Mouse (Mus musculus): Measurements from ENCODE around the gene Hyal2. TPM values are rescaled to one million over a fixed set of nuclear protein-coding genes. Genes with fewer than 3 reads are reported as not detected.

Gene Hyal2
- polyA plus RNA-seq, 1 experiment from 2014 or later, result 57.6 TPM

DNA sequence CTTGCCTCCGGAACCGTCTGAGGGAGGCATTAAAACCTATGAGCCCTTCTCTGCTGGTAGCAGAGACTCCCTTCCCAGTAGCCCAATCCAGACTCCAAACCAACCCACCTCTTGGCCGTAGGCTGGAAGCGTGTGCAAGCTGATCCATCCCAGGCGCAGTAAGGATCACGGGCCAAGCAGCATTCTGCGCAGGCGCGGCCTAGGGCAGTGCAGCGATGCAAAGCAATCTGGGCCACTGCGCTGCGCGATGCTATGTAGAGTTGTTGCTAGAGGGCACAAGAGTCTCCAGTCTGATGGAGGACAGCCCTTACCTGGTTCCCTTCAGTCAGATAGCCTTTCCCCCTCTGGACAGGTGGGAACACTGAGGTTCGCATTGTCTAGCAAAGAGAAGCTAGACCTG lies 32.1 kb downstream of the Hyal2 start:
- H3K4me3 ChIP-seq, result no peak overlapping the region
- peaks cover 5% of the 10 kb centered on the region for H3K36me3 ChIP-seq
- no peak overlapping the region for H3K4me2 ChIP-seq
- WGBS (ENCODE audit: insufficient replicate concordance), result 55% methylated on average over 14 of the region's 14 CpGs
- H3K27ac ChIP-seq, result no peak overlapping the region
- peaks cover 63% of the 10 kb centered on the region for H3K27me3 ChIP-seq (replicated peaks)
- no peak for ATAC-seq
- peaks cover 55% of the 10 kb centered on the region for H3K4me1 ChIP-seq
- no peaks in the 10 kb centered on the region for H3K9me3 ChIP-seq (replicated peaks)
- H3K9ac ChIP-seq, result no peak overlapping the region

DNA sequence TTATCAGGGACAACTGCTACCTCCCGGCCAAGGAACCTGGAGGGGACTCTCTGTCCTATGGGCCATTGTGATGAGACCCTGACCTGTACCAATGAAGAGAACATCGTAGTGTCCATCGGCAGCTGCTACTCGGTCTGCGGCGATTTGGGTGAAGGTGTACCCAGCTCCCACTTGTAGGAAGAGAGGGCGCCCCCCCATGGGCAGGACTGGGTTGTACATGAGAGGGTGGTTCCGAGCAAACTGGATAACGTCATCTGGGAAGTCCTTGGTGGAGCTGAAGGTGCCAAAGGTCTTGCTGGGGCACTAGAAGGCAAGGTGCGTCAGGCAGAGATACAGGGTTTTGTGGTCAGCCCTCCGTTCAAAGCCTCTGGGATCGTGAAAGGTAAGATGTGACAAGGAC lies 33.0 kb downstream of the Hyal2 start:
- Histone ChIP-seq H3K4me2 (no peak overlapping the region), H3K36me3 (no peaks in the 10 kb centered on the region; the same call in 1 of the 2 replicates), H3K4me1 (peaks cover 61% of the 10 kb centered on the region), H3K9ac (no peak overlapping the region), H3K27ac (no peak overlapping the region), H3K27me3 (replicated peaks) (peaks cover 72% of the 10 kb centered on the region), H3K9me3 (replicated peaks) (no peaks in the 10 kb centered on the region), H3K4me3 (no peak overlapping the region)
- 59% methylated on average over 12 of the region's 12 CpGs for WGBS (ENCODE audit: insufficient replicate concordance)
- no peak for ATAC-seq

DNA sequence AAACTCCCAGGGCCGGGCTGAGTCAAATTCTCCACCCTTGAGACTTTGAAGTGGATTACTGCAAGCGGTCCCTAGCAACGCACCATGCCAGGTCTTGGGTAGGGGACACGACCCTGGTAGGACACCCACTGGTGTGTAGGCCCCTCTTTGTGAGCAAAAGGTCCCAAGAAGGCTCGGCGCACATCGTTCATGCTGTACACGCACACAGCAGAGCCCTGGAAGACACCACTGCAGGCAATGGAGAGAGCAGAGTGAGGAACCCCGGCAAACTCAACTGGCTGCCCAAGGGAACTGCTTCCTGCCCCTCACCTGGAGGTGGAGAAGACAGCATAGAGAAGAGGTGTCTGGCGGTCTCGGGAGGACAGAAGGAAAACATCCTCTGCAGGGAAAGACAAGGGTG lies 33.5 kb downstream of the Hyal2 start:
- Histone ChIP-seq H3K27ac (no peak overlapping the region), H3K36me3 (no peaks in the 10 kb centered on the region), H3K4me2 (no peak overlapping the region), H3K27me3 (replicated peaks) (peaks cover 74% of the 10 kb centered on the region), H3K9ac (no peak overlapping the region), H3K4me3 (no peak overlapping the region), H3K9me3 (replicated peaks) (no peaks in the 10 kb centered on the region), H3K4me1 (peaks cover 61% of the 10 kb centered on the region)
- ATAC-seq, result no peak
- WGBS (ENCODE audit: insufficient replicate concordance), result 75% methylated on average over 11 of the region's 11 CpGs

DNA sequence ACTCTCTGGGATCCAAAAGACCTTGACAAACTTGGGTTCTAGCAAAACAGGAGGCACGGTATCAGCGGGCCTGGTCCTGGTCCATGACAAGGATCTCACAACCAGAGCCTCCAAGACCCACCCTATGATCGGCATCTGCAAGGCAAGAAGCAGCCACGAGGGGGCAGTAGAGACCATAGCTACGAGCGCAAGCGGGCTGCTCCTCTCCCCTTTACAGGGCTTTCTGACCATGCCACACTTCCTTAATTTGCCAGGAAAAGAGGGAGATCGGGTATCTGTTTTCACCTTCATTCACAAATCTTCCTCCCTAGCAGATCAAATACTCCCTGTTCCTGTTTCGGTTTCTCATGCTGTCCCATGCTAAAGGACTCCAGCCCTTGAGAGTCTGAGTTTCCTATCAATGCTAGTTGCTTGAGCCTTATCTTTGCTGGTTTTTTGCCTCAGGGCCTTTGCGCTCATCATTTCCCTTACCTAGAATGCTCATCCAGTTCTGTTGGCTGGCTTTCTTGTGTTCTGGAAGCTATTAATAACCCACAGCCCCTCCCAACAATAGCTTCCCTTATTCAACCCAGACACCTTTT lies 34.4 kb downstream of the Hyal2 start:
- Histone ChIP-seq H3K27me3 (replicated peaks) (peaks cover 80% of the 10 kb centered on the region), H3K9ac (0 out of 2 replicates have a peak overlapping the region, but pooled peaks have one; percentile 3), H3K9me3 (replicated peaks) (no peaks in the 10 kb centered on the region), H3K4me1 (peaks cover 56% of the 10 kb centered on the region), H3K4me2 (peak overlapping the region; percentile 50), H3K36me3 (no peaks in the 10 kb centered on the region), H3K4me3 (peak overlapping the region; percentile 23), H3K27ac (peak overlapping the region; percentile 18; the same call in 1 of the 2 replicates)
- ATAC-seq, result peak; percentile 60
- 3% methylated on average over 10 of the region's 10 CpGs for WGBS (ENCODE audit: insufficient replicate concordance)

DNA sequence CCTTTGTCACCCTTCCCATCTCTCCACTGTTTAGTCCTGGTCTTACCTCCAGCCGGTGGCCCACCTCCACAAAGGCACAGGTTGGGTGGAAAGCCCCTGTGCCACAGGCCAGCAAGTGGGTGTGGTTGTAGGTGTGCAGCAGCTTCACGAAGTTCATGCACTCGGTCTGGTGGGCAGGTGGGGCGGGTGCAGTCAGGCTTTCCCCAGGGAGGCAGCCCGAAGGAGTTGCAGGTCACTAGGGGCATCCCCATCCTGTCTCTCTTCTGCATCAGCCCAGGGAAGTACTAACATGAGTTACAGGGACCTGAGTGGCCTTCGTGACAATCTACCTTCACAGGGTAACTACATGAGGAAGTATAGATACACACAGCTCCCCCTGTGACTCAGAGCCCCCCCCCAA lies 35.5 kb downstream of the Hyal2 start:
- 65% methylated on average over 6 of the region's 6 CpGs for WGBS (ENCODE audit: insufficient replicate concordance)
- Histone ChIP-seq H3K27ac (no peak overlapping the region), H3K36me3 (no peaks in the 10 kb centered on the region), H3K9ac (no peak overlapping the region), H3K4me3 (no peak overlapping the region), H3K27me3 (replicated peaks) (peaks cover 69% of the 10 kb centered on the region), H3K4me2 (no peak overlapping the region), H3K9me3 (replicated peaks) (no peaks in the 10 kb centered on the region), H3K4me1 (peaks cover 58% of the 10 kb centered on the region)
- ATAC-seq, result no peak

DNA sequence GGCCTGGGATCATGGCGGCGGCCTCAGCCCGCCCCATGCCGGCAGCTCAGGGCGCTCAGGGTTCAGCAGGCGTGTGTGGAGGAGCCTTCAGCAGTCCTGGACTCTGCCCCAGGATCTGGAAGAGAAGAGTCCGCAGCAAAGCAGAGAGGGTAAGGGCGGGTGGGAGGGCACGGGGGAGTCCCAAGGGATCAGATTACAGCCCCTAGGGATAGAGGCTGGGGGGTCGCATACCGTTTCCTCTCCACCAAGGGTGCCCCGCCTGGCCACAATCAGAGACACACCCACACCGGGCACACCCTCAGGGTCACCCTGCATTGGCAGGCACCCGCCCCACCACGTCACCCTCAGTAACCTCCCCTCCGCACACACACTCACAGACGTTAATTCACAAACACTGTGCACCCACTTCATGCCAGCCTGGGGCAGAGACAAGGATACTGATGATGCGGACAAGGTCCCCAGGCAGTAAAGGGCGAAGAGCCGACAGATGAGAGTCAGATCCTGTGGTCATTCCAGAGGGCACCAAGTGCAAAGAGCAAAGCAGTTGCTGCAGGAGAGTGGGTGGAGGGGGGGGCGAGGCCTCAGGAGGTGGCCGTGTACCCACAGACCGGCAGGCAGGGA lies 37.4 kb downstream of the Hyal2 start:
- no peaks in the 10 kb centered on the region for H3K9me3 ChIP-seq (replicated peaks)
- H3K27me3 ChIP-seq (replicated peaks), result peaks cover 58% of the 10 kb centered on the region
- peak; percentile 28; the same call in 1 of the 2 replicates for ATAC-seq
- H3K27ac ChIP-seq, result no peak overlapping the region
- 0 out of 2 replicates have a peak overlapping the region, but pooled peaks have one; percentile 3 for H3K4me2 ChIP-seq
- H3K4me3 ChIP-seq, result no peak overlapping the region
- no peak overlapping the region for H3K9ac ChIP-seq
- no peaks in the 10 kb centered on the region for H3K36me3 ChIP-seq
- WGBS (ENCODE audit: insufficient replicate concordance), result 46% methylated on average over 23 of the region's 23 CpGs
- H3K4me1 ChIP-seq, result peaks cover 53% of the 10 kb centered on the region

DNA sequence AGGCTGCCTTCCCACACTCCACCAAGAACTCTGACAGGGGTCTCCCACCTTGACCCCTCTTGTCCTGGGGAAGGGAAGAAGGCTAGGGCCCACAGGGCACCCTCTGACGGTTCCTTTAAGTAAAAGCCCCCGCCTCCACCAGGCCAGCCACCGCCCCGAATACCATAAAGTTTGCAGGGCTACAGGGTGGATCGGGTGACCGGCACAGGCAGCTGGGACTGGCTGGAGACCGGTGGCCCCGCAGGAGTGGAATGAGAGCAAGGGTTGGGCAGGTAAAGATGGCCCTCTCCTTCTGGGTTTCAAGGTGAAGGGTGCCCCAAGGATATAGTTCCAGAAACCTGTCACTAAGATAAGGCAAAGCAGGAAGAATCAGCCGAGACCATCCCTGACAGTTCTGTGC lies 38.8 kb downstream of the Hyal2 start:
- 30% methylated on average over 9 of the region's 9 CpGs for WGBS (ENCODE audit: insufficient replicate concordance)
- no peak overlapping the region for H3K27ac ChIP-seq
- H3K9me3 ChIP-seq (replicated peaks), result no peaks in the 10 kb centered on the region
- H3K4me1 ChIP-seq, result peaks cover 53% of the 10 kb centered on the region
- H3K27me3 ChIP-seq (replicated peaks), result peaks cover 43% of the 10 kb centered on the region
- no peak for ATAC-seq
- no peaks in the 10 kb centered on the region for H3K36me3 ChIP-seq
- no peak overlapping the region for H3K4me3 ChIP-seq
- H3K4me2 ChIP-seq, result no peak overlapping the region
- no peak overlapping the region for H3K9ac ChIP-seq

DNA sequence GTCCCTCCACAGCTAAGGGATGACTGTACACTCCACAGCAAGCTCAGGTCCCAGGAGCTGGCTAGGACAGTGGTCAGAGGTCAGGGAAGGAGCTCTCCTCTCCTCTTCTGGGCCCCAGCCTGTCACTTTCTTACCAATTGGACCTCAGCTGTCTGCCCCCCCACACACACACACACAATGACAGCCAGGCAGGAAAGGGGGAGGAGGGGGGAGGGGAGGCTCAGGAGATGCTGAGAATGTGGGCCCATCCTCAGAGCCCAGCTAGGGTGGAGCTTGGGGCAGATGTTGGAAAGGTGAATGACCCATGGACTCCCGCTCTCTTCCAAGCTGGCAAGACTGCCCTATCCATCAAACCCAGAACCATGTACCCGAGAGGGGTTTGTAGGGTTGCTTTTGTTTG lies 39.3 kb downstream of the Hyal2 start:
- WGBS (ENCODE audit: insufficient replicate concordance), result 66% methylated on average over 2 of the region's 2 CpGs
- no peak overlapping the region for H3K4me2 ChIP-seq

DNA sequence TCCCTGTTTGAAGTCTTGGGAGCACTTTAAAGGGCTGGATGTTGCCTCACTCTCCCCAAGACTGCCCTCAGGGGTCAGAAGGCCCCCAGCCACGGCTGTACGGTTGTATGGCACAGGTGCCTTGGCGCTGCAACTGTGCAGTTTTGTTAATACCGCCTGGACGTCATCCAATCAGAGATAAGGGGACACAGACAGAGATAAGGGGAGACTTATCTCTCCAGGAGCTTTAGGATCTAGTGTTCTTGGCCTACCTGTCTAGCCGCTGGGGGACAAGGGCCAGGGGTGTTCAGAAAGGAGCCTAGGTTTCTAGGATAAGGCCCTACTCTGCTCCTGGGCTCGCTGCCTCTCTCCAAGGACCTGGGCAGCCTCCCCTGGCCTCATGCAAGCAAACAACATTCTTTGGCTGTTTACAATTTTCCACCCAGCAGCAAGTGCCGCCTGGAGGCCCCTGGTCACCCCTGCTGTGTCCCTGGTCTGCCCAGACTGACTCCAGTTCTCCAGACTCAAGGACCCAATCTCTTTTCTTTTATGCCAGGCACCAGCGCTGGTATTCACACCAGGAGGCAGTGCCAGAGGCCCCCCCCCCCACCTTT lies 40.0 kb downstream of the Hyal2 start:
- no peak overlapping the region for H3K9ac ChIP-seq
- no peaks in the 10 kb centered on the region for H3K9me3 ChIP-seq (replicated peaks)
- H3K27me3 ChIP-seq (replicated peaks), result peaks cover 40% of the 10 kb centered on the region
- no peak overlapping the region for H3K4me2 ChIP-seq
- 49% methylated on average over 9 of the region's 9 CpGs for WGBS (ENCODE audit: insufficient replicate concordance)
- no peak for ATAC-seq
- H3K4me3 ChIP-seq, result no peak overlapping the region
- H3K4me1 ChIP-seq, result peaks cover 55% of the 10 kb centered on the region
- H3K27ac ChIP-seq, result no peak overlapping the region
- no peaks in the 10 kb centered on the region for H3K36me3 ChIP-seq

More for the DNA sequence above, 39.3 kb downstream of the Hyal2 start:
- no peak overlapping the region for H3K9ac ChIP-seq
- no peaks in the 10 kb centered on the region for H3K9me3 ChIP-seq (replicated peaks)
- no peaks in the 10 kb centered on the region for H3K36me3 ChIP-seq
- peaks cover 40% of the 10 kb centered on the region for H3K27me3 ChIP-seq (replicated peaks)
- peaks cover 57% of the 10 kb centered on the region for H3K4me1 ChIP-seq
- no peak overlapping the region for H3K27ac ChIP-seq
- no peak for ATAC-seq
- H3K4me3 ChIP-seq, result no peak overlapping the region

DNA sequence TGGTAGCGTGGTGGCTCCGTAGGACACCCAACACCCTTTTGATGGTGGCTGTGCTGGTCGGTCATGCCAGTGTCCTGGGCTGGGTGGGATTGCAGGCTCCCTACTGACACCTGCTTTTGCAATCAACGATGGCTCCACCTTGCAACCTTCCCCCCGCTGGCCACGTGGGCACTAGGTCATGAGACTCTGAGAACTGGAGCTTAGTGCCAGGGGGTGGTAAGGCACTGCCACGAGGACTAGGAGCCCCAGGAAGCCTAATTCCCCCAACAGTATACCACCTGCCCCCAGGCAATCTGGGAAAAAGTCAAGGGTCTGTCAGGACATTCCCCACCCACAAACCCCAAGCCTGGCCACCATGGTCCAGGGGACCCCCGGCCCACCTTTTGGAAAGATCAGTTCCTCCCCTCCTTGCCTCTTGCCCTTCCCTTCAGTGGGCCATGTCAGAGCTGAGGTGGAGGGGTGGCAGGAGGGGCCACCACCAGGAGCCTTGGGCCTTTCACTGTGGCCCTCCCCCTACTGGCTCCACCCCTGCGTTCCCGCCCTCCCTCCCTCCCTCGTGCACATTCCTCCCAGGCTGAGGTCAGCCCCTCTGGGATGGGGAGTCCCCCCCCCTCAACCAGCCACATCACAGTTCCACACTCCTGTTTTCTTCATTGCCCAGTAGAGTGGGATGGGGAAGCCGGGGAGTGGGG lies 41.1 kb downstream of the Hyal2 start, which contains the start of gene Sema3b:
Sema3b (minus strand) TSS at position 489 of the 692 bp plus-strand sequence.
- no peak within 1 kb of the TSS for H3K9ac ChIP-seq
- no peak for ATAC-seq
- H3K4me2 ChIP-seq, result no peak within 1 kb of the TSS
- no peaks in the 10 kb centered on the region for H3K9me3 ChIP-seq (replicated peaks)
- H3K27ac ChIP-seq, result no peak within 1 kb of the TSS
- 48% methylated on average over 12 of the region's 12 CpGs for WGBS (ENCODE audit: insufficient replicate concordance)
- peaks cover 34% of the 10 kb centered on the region for H3K27me3 ChIP-seq (replicated peaks)
- H3K4me3 ChIP-seq, result no peak within 1 kb of the TSS
- peaks cover 58% of the 10 kb centered on the region for H3K4me1 ChIP-seq
- peaks cover 4% of the 10 kb centered on the region for H3K36me3 ChIP-seq

DNA sequence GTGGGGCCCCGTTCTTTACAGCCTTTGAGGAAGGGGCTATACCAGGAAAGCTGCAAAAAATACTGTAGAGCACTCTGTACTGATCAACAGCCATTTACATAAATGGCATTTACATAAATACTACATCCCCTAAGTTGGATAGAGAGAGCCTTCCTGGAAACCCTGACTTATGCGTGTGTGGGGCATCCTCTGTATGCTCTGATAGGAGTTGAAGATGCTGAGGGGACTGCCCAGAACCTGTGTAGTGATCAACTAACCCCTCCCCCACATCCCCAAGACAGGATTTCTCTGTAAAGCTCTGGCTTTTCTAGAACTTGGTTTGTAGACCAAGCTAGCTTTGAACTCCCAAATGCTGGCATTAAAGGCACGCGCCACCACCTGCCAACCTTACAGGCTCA lies 41.7 kb downstream of the Hyal2 start:
- ATAC-seq, result no peak
- Histone ChIP-seq H3K4me1 (peaks cover 58% of the 10 kb centered on the region), H3K27me3 (replicated peaks) (peaks cover 29% of the 10 kb centered on the region), H3K9ac (no peak overlapping the region), H3K9me3 (replicated peaks) (no peaks in the 10 kb centered on the region), H3K27ac (no peak overlapping the region), H3K36me3 (peaks cover 10% of the 10 kb centered on the region), H3K4me2 (no peak overlapping the region), H3K4me3 (no peak overlapping the region)
- whole genome bisulfite sequencing (ENCODE audit: insufficient replicate concordance), result 70% methylated on average over 4 of the region's 4 CpGs

All from liver, embryonic 12.5 days (tissue).